Mouse (Mus musculus): ENCODE data around the gene Tbc1d16.

- TF ChIP-seq POLR2A (IDR thresholded peaks at IDR 0.05; ENCODE audit: borderline replicate concordance, low read depth, low read length) (no peak), CTCF (IDR thresholded peaks at IDR 0.05; ENCODE audit: low read depth, low read length) (peak; percentile 59)
Measured at GRCm38 (mm10) chr11:119190498-119190897, 37.8 kb downstream of the Tbc1d16 start.

Measured in bone marrow macrophage, adult 2 months (primary cell).